Mouse (Mus musculus) Patski (cell line): Measurements from ENCODE around the gene Cog2. TPM values are rescaled to one million over a fixed set of nuclear protein-coding genes. Genes with fewer than 3 reads are reported as not detected.

Experiments
- ATAC-seq: fragments of 100-300 bp; one replicate; pipeline ENCODE4 v1.8.0; 2021
- CTCF ChIA-PET: fragments of 350-600 bp; sonication (Branson Sonifier 250); formaldehyde crosslinking; loops from one replicate; lab custom pipeline; 2022; ENCODE audit warnings: inconsistent platforms; lab: Charles Lee
- POLR2A ChIA-PET: fragments of 350-600 bp; sonication (Branson Sonifier 250); formaldehyde crosslinking; loops from one replicate; lab custom pipeline; 2022; ENCODE audit warnings: antibody characterized with exemption, inconsistent platforms; lab: Charles Lee
- DNase-seq: peaks from one replicate; pipeline ENCODE4 v3.0.0-alpha.2; 2011; ENCODE audit warnings: low read depth, low spot score
- H3K27me3 ChIP-seq: fragments of 371-371 bp; one replicate; pipeline ENCODE4 v1.5.1; 2021
- CTCF ChIP-seq: fragments of 100-300 bp; IDR thresholded peaks from one replicate; pipeline ENCODE4 v1.5.1; 2021
- in situ Hi-C: fragments of 300-500 bp; cut with MboI; formaldehyde crosslinking; loops from 3 replicates; pipeline ENCODE4 v1.11.1; 2018; ENCODE audit warnings: low pct_unique_long_range_greater_than_20kb, mixed read lengths
- polyA plus RNA-seq: library from polyadenylated mRNA; unstranded; gene quantifications from one replicate; pipeline ENCODE4 v1.2.3, GENCODE M21; 2021

Gene Cog2
- polyA plus RNA-seq, 1 experiment from 2014 or later: 41.6 TPM

GRCm38 (mm10) chr8:124585718-124586425, 65.3 kb downstream of the Cog2 start:
- TF ChIP-seq CTCF: no peak
- POLR2A ChIA-PET: interaction anchor here (0.9 kb wide), 1 partner anchor 12 kb away, joined by 5 read pairs; no protein-coding TSS in a partner anchor
- DNase-seq (no peak), ATAC-seq (no peak)
- H3K27me3 ChIP-seq: no peaks in the 10 kb centered on the region
- CTCF ChIA-PET: interaction anchor here (1.0 kb wide), 1 partner anchor 11 kb away, joined by 4 read pairs; no protein-coding TSS in a partner anchor
- in situ Hi-C loops: no loop called here

GRCm38 (mm10) chr8:124586556-124586955, 66.0 kb downstream of the Cog2 start:
- POLR2A ChIA-PET: interaction anchor here (0.9 kb wide), 1 partner anchor 12 kb away, joined by 5 read pairs; no protein-coding TSS in a partner anchor
- H3K27me3 ChIP-seq: peaks cover 4% of the 10 kb centered on the region
- no peak for DNase-seq
- in situ Hi-C loops: no loop called here
- peak; percentile 21 for ATAC-seq
- CTCF ChIA-PET: interaction anchor here (1.0 kb wide), 1 partner anchor 12 kb away, joined by 4 read pairs; no protein-coding TSS in a partner anchor
- TF ChIP-seq CTCF: no peak

- H3K27me3 ChIP-seq: peaks cover 5% of the 10 kb centered on the region
- DNase-seq (no peak), ATAC-seq (no peak)
- ChIA-PET CTCF (no interaction called here), POLR2A (no interaction called here)
- no peak for TF ChIP-seq CTCF
- in situ Hi-C loops: no loop called here
Measured at GRCm38 (mm10) chr8:124589393-124589792, 68.8 kb downstream of the Cog2 start.

Other genes with a start within 250 kb of the Cog2 start
- 8.0 TPM for gene Pgbd5, start 81.1 kb upstream of the Cog2 start, polyA plus RNA-seq
- gene Agt, start 48.9 kb downstream of the Cog2 start, polyA plus RNA-seq: 121 TPM
- not detected for gene Capn9, start 55.3 kb downstream of the Cog2 start, polyA plus RNA-seq
- gene 2310022B05Rik, start 142.6 kb downstream of the Cog2 start, polyA plus RNA-seq: 84.9 TPM
- gene Ttc13, start 201.2 kb downstream of the Cog2 start, polyA plus RNA-seq: 77.7 TPM
- 18.5 TPM for gene Arv1, start 201.4 kb downstream of the Cog2 start, polyA plus RNA-seq
- gene Fam89a, start 231.1 kb downstream of the Cog2 start, polyA plus RNA-seq: 1.2 TPM